Mouse (Mus musculus): ENCODE data around the gene Magi1.

GRCm38 (mm10) chr6:93877337-93877736 lies 406.4 kb downstream of the Magi1 start:
- TF ChIP-seq POLR2A (IDR thresholded peaks at IDR 0.05; ENCODE audit: insufficient read length, low read depth), result no peak
- TF ChIP-seq MYOD1 (IDR thresholded peaks at IDR 0.05; ENCODE audit: control insufficient read depth in 1 of 3, insufficient read length in 2 of 3, low read depth in 2 of 3), result no peak
- no peak for TF ChIP-seq CEBPB (IDR thresholded peaks at IDR 0.05; ENCODE audit: insufficient read depth, poor library complexity, severe bottlenecking)
- TF ChIP-seq REST (IDR thresholded peaks at IDR 0.05; ENCODE audit: insufficient read depth, insufficient read length), result no peak
- no peak for TF ChIP-seq POLR2AphosphoS2 (IDR thresholded peaks at IDR 0.05; ENCODE audit: insufficient read length, low read depth)
- no peak for TF ChIP-seq USF1 (IDR thresholded peaks at IDR 0.05; ENCODE audit: low read depth)
- TF ChIP-seq TCF12 (IDR thresholded peaks at IDR 0.05; ENCODE audit: insufficient read depth, poor library complexity, severe bottlenecking), result no peak
- no peak for TF ChIP-seq E2F4 (IDR thresholded peaks at IDR 0.05; ENCODE audit: insufficient read depth)
- TF ChIP-seq SRF (IDR thresholded peaks at IDR 0.05; ENCODE audit: control insufficient read depth, insufficient read length, low read depth), result no peak

Measured in myocyte (in vitro differentiated cells).